Mouse (Mus musculus) frontal cortex, postnatal 10 days (tissue): ENCODE measurements around the gene Cyp17a1.

Experiments
- DNase-seq, 2 experiments: peaks; one replicate each; pipeline ENCODE4 v3.0.0; 2022; ENCODE audit warnings: low spot score in 2 of 2, mixed read lengths in 1 of 2

Gene Cyp17a1

DNA sequence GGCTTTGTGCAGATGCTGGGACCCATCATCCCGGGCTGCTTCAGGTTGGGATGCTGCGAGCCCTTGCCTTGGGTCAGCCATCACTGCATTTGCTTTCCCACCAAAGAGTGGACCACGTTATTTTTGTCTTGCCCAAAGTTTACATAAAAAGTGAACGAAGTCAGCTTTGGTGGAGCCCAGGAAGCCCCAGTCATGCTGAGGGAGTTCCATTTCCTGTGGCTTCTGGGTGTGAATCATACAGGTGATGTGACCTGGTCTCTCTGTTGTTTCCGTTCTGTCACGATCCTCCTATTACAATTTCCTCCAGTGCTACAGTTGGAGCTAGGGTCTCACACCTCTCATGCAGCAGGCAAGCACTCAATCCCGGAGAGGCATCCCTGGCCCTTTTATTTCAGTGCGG is 55.6 kb downstream of the Cyp17a1 start:
- no peak for DNase-seq
